Mouse (Mus musculus) brain, embryonic 18.5 days (tissue): ENCODE data around the gene Epb41l4b.

Source experiments
- DNase-seq: peaks from one replicate; pipeline ENCODE4 v3.0.0-alpha.2; 2012; ENCODE audit warnings: low read depth, low spot score

Gene Epb41l4b

GRCm38 (mm10) chr4:57066936-57067335 lies 76.3 kb downstream of the Epb41l4b start:
- no peak for DNase-seq

GRCm38 (mm10) chr4:57065273-57065672 lies 78.0 kb downstream of the Epb41l4b start:
- no peak for DNase-seq

- DNase-seq = no peak
Observed at GRCm38 (mm10) chr4:57064830-57065229, 78.4 kb downstream of the Epb41l4b start.

GRCm38 (mm10) chr4:57060319-57060831 lies 82.9 kb downstream of the Epb41l4b start:
- DNase-seq = no peak

- DNase-seq = no peak
Observed at GRCm38 (mm10) chr4:57058623-57059022, 84.6 kb downstream of the Epb41l4b start.

GRCm38 (mm10) chr4:57057637-57058036 lies 85.6 kb downstream of the Epb41l4b start:
- no peak for DNase-seq

DNA sequence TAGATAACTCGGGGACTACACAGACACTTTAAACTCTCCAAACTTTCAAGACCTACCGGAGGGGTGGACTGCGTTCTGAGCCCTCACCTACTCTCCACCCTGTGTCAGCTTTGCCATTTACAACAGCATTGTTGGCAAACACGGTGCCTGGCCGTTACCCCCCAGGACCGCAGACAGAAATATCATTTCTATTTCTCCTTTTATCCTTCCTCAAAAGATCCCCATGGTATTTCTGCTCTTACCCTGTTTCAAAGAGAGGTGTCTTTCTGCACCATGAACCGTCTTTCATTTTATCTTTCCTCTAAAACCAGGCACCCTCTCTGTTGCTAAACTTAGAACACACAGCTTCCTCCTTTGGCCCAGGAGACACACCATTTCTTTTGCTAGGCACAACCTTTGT lies 87.6 kb downstream of the Epb41l4b start:
- DNase-seq = no peak

DNA sequence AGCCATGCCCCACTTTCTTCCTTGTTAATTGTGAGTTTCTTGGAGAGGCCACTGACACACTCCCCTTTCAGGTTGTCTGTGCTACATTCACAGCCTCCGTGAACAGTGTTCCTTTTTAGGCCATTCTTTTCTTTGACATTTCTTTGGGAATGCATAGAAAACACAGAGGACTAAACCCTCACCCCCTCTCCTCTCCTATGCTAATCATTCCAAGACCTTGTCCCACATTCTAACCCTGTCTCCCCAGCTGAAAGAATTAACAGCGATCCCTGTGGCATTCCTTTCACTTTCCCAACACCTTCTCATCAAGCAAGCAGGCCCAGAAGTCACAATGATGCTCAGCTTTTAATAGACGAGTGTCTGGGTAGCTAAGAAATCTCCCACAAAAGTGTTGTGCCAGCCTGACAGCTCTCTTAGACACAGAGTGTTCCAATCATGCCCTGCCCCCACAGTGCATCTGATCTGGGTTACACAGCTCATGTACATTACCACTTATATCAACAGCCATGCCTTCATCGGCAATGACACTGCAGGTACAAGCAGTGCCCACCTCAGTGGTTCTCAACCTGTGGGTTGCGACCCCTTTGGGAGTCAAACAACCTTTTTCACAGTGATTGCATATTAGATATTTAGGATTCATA lies 93.8 kb downstream of the Epb41l4b start:
- no peak for DNase-seq

GRCm38 (mm10) chr4:57048566-57048965 lies 94.7 kb downstream of the Epb41l4b start:
- DNase-seq = no peak

GRCm38 (mm10) chr4:57046160-57046571 lies 97.1 kb downstream of the Epb41l4b start:
- no peak for DNase-seq

GRCm38 (mm10) chr4:57043621-57044020 lies 99.6 kb downstream of the Epb41l4b start:
- DNase-seq = no peak

DNA sequence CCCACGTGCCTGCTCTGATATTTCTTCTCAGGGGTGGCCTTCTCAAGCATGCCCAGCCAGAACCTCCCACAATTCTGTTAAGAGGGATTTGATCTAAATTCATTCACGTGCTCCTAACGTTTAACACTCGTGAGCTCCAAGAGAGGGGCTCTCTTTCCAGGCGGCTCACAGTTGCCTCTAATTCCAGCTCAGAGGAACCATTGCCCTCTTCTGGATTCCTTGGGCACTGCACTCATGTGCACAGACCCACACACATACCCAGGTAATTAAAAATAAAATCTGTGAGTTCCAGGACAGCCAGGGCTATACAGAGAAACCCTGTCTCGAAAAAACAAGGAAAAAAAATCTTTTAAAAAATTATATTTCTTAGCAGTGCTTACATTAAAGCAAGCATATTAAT lies 101.6 kb downstream of the Epb41l4b start:
- no peak for DNase-seq

- DNase-seq = no peak
Observed at GRCm38 (mm10) chr4:57041211-57041610, 102.0 kb downstream of the Epb41l4b start.

GRCm38 (mm10) chr4:57040481-57040880 lies 102.8 kb downstream of the Epb41l4b start:
- no peak for DNase-seq

DNA sequence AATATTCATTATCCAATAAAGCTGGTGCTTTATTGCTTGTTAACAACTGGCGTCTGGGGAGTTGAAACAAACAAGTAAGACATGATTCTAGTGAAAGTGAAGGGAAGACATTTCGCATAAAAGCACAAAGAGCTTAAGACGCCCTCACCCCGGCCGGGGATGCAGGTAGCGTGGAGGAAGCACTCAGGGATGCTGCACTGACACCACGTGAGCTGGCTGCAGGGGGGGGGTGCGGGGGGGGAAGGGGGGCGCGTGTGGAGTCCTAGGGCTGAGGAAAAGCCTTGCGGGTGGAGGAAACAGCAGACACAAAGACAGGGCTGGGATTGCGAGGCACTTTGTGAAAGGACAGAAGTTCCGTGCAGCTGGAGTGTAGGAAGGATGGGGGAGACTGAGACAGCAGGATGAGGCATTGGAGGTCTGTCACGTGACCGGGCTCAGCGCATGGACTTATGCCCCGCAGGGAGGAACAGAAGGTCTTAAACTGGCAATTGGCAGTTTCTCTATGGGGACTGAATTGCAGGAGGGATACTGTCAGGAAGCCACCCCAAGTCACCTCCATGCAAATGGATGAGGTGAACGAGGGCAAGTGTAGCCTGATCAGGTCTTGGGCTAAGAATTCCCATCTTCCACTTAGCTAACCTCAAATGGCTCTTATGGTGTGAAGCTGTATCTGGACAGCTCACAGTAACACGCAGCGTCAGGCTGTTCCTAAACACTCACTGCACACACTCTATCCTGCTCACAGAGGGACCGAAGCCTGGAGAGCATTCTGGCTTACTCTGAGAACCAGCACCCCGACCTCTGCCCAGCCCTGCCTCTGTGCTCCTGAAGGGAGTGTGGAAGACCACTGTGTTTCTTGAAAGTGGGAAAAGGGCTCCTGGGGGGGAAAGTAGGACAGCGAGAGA lies 103.9 kb downstream of the Epb41l4b start:
- DNase-seq = peak; percentile 24

- no peak for DNase-seq
Observed at GRCm38 (mm10) chr4:57037554-57037953, 105.7 kb downstream of the Epb41l4b start.

GRCm38 (mm10) chr4:57034169-57034568 lies 109.1 kb downstream of the Epb41l4b start:
- no peak for DNase-seq

DNA sequence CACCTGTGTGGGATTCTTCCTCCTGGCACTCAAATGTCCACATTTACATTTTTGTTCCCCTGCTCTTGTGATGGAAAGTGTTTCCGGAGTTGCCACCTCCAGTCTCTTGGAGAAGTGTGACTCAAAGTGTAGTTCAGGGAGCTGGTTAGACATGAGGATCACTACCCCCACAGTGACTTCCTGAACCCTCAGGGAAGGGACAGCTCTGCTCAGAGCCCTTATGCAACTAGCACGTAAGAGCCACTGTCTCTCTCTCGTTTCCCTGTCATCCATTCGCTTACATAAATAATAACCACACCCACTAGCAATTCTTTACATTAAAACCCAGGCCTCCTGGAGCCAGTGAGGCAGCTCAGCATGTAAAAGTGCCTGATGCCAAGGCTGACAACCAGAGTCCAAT lies 111.8 kb downstream of the Epb41l4b start:
- DNase-seq = no peak

DNA sequence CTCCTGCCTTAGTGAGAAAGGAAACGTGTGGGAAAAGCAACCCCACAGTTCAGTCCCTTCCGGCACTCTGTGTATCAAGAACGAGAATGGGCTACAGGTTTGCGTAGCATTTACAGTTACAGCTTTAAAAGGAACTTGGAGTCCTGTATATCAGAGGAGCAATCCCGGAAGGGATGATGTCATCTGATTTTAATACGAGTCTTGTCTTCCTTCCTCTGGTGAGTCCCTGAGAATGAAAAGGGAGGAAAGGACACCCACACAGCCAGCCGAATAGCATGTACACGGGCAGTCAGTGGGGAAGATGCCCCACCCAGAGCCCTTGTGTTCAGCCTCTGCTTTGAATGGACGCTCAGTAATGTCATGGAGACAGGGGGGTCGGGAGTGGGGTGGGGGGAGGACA lies 115.3 kb downstream of the Epb41l4b start:
- DNase-seq = no peak

DNA sequence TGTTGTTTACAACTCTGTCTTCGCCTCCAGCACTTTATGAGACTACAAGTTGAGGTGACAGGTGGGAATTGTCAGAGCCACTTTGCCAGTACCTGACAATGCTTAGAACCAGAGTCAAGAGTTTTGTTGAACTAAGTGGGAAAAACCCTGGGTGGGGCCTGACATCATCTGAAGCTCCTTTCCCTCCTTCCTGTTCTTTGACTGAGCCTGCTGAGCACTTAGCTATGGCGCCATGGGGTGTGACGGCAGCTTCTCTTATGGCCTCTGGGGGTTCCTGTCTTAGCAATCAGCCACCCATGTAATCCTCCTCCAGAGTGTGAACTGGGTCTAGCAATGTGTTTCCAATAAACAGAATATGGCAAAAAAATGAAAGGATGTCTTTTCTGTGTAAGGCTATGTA lies 119.7 kb downstream of the Epb41l4b start:
- no peak for DNase-seq

GRCm38 (mm10) chr4:57021288-57021687 lies 121.9 kb downstream of the Epb41l4b start:
- DNase-seq = no peak

DNA sequence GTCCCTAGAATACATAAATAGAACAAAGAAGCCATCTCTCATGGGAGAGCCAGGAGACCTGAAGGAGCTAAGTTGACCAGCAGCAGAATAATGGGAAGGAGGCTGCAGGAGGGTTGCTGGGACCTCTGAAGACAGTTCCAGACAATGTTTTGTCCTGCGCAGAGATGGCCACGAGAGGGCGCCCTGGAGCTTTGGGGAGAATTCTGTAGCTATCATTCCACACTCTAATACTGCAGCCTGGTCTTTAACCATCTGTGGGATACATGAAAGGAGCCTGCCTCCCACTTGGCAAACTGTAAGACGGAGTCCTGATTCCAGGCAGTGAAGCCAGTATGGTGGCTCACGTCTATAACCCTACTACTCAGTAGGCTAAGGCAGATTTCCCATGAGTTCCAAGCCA lies 126.0 kb downstream of the Epb41l4b start:
- no peak for DNase-seq
